Mouse (Mus musculus): ENCODE measurements around the gene Myo18b.

Gene Myo18b

DNA sequence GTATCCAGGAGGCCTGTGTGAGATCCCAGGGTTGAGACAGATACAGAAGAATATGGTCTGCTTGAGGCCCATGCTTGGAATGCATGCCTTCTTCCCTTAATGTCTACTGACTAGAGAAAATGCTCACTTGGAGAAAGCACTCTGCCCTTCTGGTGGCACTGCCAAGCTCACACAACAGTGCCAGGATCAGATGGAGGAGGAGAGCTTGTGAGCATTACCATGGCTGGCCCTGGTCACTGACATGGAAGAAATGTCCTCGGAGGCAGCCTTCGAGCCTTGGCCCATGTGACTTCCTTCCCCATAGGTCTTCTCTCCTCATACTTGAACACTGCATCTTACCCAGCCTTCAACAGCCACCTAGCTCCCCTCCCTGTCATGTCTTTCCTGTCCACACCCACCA is 216.9 kb downstream of the Myo18b start:
- in situ Hi-C loops (cut with MboI, MseI), result no loop called here

DNA sequence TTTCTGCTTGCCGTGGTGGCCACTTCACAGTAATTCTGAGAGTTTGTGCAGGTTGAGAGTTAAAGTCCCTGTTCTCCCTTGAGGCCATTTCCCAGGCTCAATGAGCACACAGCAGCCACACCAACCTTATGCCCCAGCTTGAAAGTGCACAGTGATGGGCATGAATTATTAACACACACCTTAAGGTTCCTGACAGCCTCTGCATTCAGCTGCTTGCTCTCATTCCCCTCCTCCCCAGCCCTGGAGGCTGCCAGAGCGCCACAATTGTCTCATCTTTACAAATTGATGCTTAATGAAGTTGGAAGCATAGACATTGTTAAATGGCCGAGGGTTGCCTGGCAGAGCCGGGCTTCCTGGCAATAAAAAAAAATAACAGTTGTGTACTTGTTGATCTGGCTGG is 218.0 kb downstream of the Myo18b start:
- in situ Hi-C loops (cut with MboI, MseI), result no loop called here

DNA sequence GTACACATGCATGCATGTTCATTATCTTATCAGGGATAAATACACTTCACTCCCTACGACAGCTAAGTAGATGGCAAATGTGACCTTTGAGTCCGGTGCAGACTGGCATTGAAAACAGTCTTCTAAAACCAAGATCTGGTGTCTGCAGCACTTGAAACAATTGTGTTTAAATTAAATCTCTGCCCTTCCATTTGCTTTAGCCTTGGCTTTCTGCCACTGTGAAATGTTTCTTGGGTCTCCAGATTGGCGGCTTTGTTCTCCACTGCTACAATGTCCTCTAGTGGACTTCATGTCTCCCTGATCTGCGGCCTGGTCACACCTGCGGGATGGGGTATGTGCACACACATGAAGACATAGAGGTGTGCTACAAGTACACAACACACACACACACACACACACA is 221.4 kb downstream of the Myo18b start:
- in situ Hi-C loops (cut with MboI, MseI), result no loop called here

DNA sequence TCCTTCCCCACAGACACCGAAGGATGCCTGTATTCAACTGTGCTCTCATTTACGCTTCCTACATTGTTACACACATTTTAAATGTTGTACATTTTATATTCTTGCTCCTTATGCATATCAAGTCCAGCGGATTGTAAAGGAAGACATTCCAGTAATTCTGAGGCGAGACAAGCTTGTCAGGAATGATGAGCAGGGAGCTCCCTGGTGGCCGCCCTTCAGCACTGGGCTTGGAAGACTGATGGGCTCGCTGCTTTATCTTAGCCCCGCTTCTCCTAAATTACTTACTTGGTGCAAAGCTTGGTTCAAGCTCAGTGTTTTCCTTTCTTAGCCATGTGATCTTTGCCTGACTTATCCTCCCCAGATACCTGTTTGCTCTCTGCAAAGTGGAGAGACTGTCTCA is 223.7 kb downstream of the Myo18b start:
- in situ Hi-C loops (cut with MboI, MseI), result no loop called here

DNA sequence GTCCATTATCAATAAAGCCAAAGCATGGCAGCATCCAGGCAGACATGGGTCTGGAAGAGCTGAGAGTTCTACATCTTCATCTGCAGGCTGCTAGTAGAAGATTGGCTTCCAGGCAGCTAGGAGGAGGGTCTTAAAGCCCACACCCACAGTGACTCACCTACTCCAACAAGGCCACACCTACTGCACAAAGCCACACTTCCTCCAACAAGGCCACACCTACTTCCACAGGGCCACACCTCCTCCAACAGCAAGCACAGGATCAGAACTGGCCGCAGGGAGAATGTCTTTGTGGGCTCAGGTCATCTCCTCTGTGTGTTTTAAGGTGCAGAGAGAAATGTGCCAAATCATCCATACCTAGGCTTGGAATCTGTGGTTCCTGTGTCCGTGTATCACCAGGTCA is 224.2 kb downstream of the Myo18b start:
- in situ Hi-C loops (cut with MboI, MseI), result no loop called here

DNA sequence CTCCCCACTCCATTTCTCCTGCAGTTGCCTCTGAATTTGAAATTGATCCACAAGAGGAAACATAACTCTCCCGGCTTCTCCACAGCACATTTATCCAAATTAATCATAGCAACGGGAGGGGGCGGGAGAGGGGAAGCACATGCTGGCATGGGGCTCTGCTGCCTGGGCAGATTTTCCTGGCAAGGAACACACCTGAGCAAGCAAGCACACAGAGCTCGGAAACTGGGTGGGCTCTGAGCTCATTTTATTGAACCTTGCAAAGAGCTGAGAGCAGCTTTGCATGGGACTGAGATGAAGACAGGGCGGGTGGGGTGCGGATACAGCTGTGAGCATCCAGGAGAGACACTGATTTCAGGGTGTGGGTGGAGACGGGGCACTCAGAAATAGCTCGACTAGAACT is 229.0 kb downstream of the Myo18b start:
- in situ Hi-C loops (cut with MboI, MseI), result no loop called here

DNA sequence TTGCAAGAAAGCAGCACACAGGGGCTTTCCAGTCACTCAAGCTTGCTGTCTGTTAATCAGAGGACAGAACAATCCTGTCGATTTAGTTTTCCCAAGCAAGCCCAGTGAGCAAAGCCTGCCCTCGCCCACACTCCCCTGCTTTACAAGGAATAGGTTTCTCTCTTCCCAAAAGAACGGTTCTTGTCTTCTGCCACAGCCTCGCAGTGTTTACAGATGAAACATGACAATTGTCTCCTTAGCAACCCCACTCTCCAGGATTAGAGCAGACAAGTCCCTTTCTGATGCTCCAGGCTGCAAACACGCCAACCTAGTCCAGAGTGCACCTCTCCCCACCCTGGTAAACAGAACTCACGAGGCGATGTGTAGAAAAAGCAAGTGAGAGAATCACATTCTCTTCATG is 230.5 kb downstream of the Myo18b start:
- in situ Hi-C loops (cut with MboI, MseI), result no loop called here

DNA sequence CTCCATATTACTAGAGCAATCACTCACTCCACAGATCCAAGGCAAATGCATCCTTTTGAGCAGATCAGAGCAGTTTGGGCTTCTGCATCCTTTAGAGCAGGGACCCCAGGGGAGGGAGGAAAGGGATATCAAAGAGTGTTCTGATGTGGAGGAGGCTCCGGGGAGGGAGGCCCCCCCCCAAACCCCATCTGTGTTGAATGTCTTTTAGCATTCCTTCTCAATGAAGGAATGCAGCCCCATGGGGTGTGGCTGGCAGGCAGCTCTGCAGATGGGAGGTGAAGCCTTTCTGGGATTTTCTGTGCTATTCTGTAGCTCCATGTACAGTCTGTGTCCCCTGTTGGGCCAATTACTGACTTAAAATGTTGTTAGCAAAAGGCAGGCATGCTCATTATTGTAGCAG is 232.5 kb downstream of the Myo18b start:
- in situ Hi-C loops (cut with MboI, MseI), result no loop called here

DNA sequence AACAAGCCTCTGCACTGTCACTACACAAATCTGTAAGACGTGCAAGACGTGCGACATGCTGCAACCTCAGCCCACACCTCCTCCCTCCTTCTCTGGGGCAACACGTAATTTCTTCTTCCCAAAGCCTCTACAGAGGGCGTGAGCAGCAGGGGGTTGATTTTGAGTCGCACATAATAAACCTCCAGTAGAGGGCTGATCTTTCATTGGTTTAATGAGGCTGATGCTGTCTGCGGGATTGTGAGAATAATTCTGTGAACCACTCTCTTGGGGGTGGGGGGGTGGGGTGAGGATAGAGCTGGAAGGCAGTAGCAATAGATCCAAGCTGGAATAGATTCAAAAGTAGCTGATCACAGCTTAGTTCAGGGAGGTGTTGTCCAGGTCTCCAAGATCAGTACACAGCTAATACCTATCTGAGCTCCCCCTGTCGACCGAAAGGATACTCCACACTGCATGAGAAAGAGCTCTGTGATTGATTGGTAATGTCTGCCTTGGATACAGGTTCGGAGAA is 235.2 kb downstream of the Myo18b start:
- in situ Hi-C loops (cut with MboI, MseI), result no loop called here

DNA sequence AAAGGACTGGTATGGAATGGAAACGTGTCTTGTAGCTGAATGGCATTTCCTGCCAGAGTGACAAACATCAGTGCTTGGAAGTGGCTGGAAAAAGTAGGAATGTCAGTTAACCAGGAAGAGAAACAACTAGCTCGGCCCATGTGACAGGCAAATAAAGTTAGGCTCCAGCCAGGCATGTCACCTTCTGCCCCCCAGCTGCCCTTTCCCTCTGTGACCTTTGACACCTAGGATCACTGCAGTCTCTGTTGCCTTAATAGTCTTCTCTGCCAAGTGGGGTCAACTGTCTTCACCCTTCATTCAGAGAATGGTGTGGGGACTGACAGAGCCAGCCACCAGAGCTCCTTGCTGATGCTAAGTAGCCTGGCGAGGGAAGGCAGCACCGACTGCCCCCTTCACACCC is 236.9 kb downstream of the Myo18b start:
- in situ Hi-C loops (cut with MboI, MseI), result no loop called here

DNA sequence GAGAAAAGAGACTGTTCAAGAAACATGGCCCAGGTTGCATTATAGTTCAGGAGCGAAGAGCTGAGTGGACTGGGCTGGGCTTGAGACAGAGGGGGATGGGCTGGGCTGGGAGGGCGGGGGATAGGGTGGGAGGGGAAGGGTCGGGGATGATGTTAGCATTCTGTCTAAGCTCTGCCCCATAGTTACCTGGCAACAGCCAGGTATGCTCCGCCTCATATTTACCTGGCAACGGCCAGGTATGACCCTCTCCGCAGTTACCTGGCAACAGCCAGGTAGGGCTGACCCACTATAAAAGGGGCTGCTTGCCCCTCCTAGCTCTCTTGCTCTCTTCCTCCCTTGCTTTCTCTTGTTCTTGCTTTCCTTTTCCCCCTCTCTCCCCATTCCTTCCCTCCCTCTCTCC is 239.4 kb downstream of the Myo18b start:
- in situ Hi-C loops (cut with MboI, MseI), result no loop called here

DNA sequence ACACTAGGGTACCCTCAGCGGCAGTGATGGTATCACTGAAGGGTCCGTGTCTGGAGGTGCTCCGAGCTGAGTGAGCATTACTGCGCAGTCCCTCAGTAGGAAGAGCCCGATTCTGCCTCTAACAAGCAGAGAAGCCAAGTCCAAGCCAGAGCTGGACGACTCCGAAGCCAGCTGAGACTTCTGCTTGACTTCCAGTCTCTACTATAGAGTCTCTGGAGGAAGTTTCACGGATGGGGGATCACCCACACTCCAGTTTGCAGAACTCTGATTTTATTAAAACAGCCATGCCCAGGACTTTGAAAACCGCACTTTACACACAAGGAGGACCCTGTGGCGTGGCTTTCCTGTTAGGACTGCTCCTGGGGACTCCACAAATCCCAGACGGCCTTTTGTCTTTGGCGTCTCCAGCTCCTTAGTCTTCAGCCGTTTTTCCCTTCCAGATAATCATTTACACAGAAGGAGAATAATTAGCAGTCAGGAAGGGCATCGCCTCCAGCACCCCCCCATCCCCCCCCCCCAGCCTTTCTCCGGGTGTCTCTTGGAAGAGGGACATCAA is 240.1 kb downstream of the Myo18b start:
- in situ Hi-C loops (cut with MboI, MseI), result no loop called here

DNA sequence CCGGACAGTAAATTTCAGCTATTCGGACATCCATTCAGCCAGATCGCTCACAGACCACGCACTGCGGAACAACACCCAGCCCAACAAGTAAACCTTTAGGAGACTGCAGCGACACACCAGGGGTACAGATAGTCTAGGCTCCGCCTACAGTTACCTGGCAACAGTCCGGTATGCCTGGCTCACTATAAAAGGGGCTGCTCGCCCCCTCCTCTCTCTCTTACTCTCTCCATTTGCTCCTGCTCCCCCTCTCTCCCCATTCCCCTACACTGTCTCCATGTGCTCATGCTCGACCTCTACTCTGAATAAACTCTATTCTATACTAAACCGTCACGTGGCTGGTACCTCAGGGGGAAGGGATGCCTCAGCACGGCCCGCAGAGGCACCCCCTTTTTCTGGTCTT is 240.6 kb downstream of the Myo18b start:
- in situ Hi-C loops (cut with MboI, MseI), result no loop called here

DNA sequence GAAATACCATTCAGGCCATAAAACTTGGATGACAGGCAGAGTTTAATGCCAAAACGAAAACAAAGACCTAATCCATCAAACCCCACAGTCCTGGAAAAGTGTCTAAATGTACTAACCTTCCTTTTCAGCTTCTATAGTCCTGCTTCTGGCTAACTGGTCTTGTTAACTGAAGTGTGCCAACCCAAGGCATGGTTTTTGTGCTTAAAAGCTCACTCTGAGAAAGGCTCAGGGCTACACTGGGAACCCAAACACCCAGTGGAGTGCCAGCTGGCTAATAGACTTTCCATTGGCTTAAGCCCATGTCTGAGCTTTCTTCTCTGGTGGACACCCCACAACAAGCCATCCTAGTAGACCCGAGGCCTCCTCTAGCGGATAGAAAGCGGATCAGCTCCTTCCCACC is 244.1 kb downstream of the Myo18b start:
- in situ Hi-C loops (cut with MboI, MseI), result no loop called here

DNA sequence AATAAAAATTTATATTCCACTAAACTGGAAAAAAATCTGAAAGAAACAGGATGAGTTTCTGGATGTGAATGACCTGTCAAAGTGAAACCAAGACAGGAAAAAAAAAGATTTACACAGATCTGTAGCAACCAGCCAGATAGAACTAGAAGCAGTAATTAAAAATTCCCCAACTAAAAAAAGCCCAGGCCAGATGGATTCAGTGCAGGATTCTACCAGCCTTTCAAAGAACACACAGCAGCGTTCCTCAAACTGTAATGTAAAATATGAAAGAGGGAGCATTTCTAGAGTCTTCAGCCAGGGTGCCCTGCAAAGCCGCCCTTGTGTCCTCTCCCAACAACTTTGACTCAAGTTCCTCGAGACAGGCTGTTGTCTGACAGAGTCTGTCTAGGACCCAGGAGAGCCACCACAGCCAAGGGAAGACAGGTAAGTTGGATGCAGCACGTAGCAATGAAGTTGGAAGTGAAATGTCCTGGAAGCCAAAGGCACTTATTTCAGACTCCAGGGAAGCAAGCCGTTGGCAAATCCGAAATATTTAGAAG is 246.9 kb downstream of the Myo18b start:
- in situ Hi-C loops (cut with MboI, MseI), result no loop called here

DNA sequence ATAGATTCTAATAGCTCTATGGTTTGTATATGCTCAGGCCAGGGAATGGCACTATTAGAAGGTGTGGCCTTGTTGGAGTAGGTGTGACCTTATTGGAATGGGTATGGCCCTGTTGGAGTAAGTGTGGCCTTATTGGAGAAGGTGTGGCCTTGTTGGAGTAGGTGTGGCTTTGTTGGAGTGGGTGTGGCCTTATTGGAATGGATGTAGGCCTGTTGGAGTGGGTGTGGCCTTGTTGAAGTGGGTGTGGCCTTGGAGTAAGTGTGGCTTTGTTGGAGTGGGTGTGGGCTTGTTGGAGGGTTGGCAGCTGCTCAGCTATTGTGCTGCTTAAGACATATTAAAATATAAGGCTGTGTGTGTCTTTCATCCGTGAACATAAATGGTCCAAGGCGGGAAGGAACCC is 249.3 kb downstream of the Myo18b start:
- in situ Hi-C loops (cut with MboI, MseI), result no loop called here

DNA sequence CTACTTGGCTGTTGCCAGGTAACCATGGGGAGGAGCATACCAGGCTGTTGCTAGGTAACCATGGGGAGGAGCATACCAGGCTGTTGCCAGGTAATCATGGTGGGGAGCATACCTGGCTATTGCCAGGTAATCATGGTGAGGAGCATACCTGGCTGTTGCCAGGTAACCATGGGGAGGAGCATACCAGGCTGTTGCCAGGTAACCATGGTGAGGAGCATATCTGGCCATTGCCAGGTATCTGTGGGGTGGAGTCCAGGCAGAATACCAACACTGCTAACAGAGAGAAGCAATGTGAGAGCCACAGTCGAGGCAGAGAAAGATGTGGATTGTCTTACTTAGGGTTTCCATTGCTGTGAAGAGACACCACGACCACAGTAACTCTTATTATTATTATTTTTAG is 250.6 kb downstream of the Myo18b start:
- in situ Hi-C loops (cut with MboI, MseI), result no loop called here

DNA sequence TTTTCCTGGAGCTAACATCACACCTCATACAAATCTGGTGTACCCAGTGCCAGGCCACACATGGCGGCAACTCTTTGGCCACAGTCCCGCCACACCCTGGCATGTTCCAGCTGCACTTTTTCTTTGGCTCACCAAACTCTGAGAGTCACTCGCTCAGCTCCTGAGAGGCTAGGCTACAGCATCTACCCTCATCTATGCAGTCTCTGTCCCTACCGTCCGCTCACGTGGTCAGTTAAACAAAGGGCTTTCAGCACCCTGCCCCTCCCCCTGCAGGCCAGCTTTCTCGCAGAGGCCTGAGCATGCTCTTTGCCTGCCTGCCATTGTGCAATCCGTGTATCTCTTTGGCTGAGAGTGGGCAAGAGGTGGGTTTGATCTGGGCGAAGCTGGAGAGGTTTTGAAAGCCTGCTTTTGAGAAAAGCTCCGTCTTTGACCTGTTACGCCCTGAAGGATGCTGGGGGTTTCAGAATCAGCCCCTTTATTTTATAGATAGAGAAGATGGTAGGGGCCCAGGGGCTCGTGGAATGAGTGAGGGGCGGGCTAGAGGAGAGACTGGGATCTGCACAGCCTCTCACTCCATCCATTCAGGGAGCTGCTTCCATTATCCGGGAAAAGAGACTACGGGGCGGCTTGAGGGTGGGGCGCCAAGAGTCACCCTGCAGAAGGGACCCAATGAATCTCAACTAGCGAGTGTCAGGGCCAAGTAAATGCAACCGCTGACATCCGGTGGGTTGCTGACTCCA is 252.5 kb downstream of the Myo18b start:
- in situ Hi-C loops (cut with MboI, MseI), result no loop called here

DNA sequence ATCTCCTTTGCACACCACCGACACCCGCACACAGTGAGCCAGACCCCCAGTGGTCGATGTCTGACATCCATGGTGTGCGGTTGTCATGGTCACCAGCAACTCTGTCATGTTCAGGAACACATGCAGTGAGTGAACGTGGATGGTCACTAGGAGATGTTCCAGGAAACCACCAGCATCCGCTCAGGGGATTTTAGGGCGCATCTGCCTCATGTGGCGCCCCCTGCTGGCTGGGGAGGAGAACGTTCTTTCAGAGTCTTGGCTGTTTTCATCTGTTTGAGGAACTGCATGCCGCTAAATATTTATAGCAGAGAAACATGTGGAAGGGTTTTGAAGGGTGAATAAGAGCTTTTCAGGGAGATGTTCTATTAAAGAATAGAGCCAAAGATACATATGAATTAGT is 253.4 kb downstream of the Myo18b start:
- in situ Hi-C loops (cut with MboI, MseI), result no loop called here

DNA sequence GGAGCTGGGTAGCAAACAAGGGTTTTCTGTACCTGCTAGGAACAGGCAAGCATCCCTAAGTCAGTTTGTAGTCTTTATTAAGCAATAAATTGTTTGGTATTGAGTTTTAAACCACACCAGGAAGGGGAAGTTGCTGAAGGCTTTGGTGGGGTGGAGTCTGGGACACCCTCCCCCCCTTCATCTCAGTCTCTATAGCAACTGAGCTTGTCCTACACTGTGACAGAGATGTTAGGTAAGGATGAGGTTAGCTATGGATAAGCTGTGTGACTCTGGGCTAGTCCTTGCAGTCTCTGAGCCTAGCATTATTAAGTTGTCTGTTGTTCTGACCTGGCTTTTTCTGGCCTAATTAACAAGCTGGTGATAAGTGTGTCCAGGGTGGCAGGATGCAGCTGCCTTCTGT is 254.4 kb downstream of the Myo18b start:
- in situ Hi-C loops (cut with MboI, MseI), result no loop called here

DNA sequence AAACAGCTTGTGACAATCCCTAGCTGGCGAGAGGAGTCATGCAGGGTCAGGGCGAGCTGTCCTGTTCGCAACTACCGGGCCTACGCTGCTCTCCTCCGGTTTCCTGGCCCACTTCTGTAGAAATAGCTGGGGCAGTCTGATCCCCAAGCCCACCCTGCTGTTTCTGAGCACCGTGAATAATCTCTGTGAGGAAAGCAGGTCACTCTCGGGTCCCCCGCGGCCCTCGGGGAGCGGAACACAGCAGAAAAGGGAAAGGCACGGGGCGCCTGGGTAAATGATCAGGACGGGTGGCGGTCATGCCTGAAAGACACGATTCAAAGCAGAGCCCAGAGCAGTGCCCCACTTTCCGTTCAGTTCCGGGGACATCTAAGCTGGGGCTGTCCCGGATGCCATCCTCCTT is 255.0 kb downstream of the Myo18b start:
- in situ Hi-C loops (cut with MboI, MseI), result no loop called here

DNA sequence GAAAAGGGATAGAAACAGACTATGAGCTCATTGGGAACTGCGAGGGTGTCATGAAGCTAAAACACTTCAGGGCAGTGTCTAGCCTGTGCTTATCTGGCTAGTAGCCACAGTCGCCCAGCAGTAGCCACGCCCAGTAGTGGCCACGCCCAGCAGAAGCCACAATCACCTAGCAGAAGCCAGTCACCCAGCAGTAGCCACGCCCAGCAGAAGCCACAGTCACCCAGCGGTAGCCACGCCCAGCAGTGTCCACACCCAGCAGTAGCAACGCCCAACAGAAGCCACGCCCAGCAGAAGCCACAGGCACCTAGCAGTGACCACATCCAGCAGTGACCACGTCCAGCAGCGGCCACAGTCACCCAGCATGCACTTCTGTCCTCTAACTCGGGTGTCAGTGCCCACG is 255.5 kb downstream of the Myo18b start:
- in situ Hi-C loops (cut with MboI, MseI), result no loop called here
